Mouse (Mus musculus): ENCODE measurements around the gene Lrba. TPM values are rescaled to one million over a fixed set of nuclear protein-coding genes. Genes with fewer than 3 reads are reported as not detected.
A peak's percentile ranks its signal among the peaks of the same experiment; 100 is the strongest.

Lrba gene
- polyA plus RNA-seq, 1 experiment from 2014 or later = 9.2 TPM

GRCm38 (mm10) chr3:86701163-86701563, 476.7 kb downstream of the Lrba start:
- H3K4me3 ChIP-seq (ENCODE audit: low read depth, low read length) = no peak overlapping the region
- no peak overlapping the region for H3K9ac ChIP-seq (ENCODE audit: low read depth, low read length)
- no peak overlapping the region for H3K4me2 ChIP-seq (ENCODE audit: low read depth, low read length)
- H3K4me1 ChIP-seq (ENCODE audit: control insufficient read depth, insufficient read depth, low read length) = 0 out of 2 replicates have a peak, but pooled peaks cover 7% of the 10 kb centered on the region
- no peaks in the 10 kb centered on the region for H3K9me3 ChIP-seq (ENCODE audit: control insufficient read depth, low read length)
- peak overlapping the region; percentile 46; the same call in 1 of the 2 replicates for H3K27ac ChIP-seq (replicated peaks; ENCODE audit: low read depth, low read length)
- DNase-seq (ENCODE audit: low spot score) (peak; percentile 77), ATAC-seq (ENCODE audit: low read depth) (peak; percentile 91; the same call in 1 of the 2 replicates)
- H3K27me3 ChIP-seq (replicated peaks; ENCODE audit: control insufficient read depth, insufficient read depth, low read length) = no peaks in the 10 kb centered on the region
- WGBS = 0% methylated on average over 1 of the region's 1 CpGs
- H3K36me3 ChIP-seq (ENCODE audit: control insufficient read depth, insufficient read depth, low read length) = no peaks in the 10 kb centered on the region

DNA sequence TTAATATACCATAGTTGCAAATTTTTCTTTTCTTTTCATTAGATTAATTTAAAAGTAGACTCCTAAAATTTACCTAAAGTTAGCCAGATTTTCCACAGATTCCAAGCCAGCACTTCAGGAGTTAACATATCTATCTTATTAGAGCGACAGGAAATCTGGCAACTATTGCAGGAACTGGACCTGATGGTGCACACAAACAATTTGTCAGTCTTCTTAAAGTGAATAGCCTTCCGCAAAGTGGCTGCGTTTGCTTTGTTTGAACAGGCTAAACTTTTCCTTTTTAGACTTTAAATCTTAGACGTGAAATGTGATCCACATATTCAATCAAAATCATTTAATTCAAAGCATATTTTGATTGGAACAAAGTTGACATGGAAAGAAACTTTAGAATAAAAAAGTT, 485.0 kb downstream of the Lrba start:
- Histone ChIP-seq H3K9me3 (ENCODE audit: control insufficient read depth, low read length) (no peaks in the 10 kb centered on the region), H3K4me2 (ENCODE audit: low read depth, low read length) (no peak overlapping the region; the same call in 1 of the 2 replicates), H3K36me3 (ENCODE audit: control insufficient read depth, insufficient read depth, low read length) (no peaks in the 10 kb centered on the region), H3K4me3 (ENCODE audit: low read depth, low read length) (no peak overlapping the region), H3K9ac (ENCODE audit: low read depth, low read length) (no peak overlapping the region), H3K4me1 (ENCODE audit: control insufficient read depth, insufficient read depth, low read length) (no peaks in the 10 kb centered on the region), H3K27ac (replicated peaks; ENCODE audit: low read depth, low read length) (peak overlapping the region; percentile 39), H3K27me3 (replicated peaks; ENCODE audit: control insufficient read depth, insufficient read depth, low read length) (no peaks in the 10 kb centered on the region)
- DNase-seq (ENCODE audit: low spot score) (peak; percentile 70), ATAC-seq (ENCODE audit: low read depth) (no peak)
- 12% methylated on average over 4 of the region's 4 CpGs for WGBS

GRCm38 (mm10) chr3:86711530-86711929, 487.1 kb downstream of the Lrba start:
- H3K27ac ChIP-seq (replicated peaks; ENCODE audit: low read depth, low read length) = 0 out of 2 replicates have a peak overlapping the region, but pooled peaks have one; percentile 25
- ATAC-seq (ENCODE audit: low read depth) (no peak), DNase-seq (ENCODE audit: low spot score) (no peak)
- no peaks in the 10 kb centered on the region for H3K9me3 ChIP-seq (ENCODE audit: control insufficient read depth, low read length)
- H3K4me1 ChIP-seq (ENCODE audit: control insufficient read depth, insufficient read depth, low read length) = no peaks in the 10 kb centered on the region
- 53% methylated on average over 1 of the region's 1 CpGs for WGBS
- H3K36me3 ChIP-seq (ENCODE audit: control insufficient read depth, insufficient read depth, low read length) = no peaks in the 10 kb centered on the region
- no peaks in the 10 kb centered on the region for H3K27me3 ChIP-seq (replicated peaks; ENCODE audit: control insufficient read depth, insufficient read depth, low read length)
- H3K9ac ChIP-seq (ENCODE audit: low read depth, low read length) = no peak overlapping the region
- H3K4me2 ChIP-seq (ENCODE audit: low read depth, low read length) = peak overlapping the region; percentile 34; the same call in 1 of the 2 replicates
- H3K4me3 ChIP-seq (ENCODE audit: low read depth, low read length) = no peak overlapping the region

DNA sequence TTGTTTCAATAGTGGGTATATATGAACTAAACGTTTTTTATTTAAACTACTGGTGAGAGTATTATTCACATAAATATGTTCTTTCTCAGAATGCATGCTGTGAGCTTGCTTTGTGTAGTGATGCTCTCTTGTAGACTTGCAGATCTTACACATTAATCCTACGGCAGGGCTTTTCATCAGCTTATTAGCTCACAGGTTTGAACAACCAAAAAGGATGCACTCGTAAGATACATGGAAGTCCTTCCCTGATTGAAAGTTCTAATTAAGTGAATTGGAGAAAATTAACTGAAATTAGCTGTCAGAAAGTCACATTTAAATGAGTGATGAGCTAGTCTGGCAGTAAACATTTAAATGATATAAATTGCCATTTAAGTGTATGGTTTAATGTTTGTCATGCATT, 488.3 kb downstream of the Lrba start:
- ATAC-seq (ENCODE audit: low read depth) = no peak
- Histone ChIP-seq H3K4me1 (ENCODE audit: control insufficient read depth, insufficient read depth, low read length) (no peaks in the 10 kb centered on the region), H3K36me3 (ENCODE audit: control insufficient read depth, insufficient read depth, low read length) (no peaks in the 10 kb centered on the region), H3K9ac (ENCODE audit: low read depth, low read length) (no peak overlapping the region; the same call in 1 of the 2 replicates), H3K4me3 (ENCODE audit: low read depth, low read length) (no peak overlapping the region), H3K27me3 (replicated peaks; ENCODE audit: control insufficient read depth, insufficient read depth, low read length) (no peaks in the 10 kb centered on the region), H3K9me3 (ENCODE audit: control insufficient read depth, low read length) (no peaks in the 10 kb centered on the region), H3K27ac (replicated peaks; ENCODE audit: low read depth, low read length) (peak overlapping the region; percentile 54; the same call in 1 of the 2 replicates), H3K4me2 (ENCODE audit: low read depth, low read length) (no peak overlapping the region)
- DNase-seq (ENCODE audit: low spot score) = no peak
- WGBS = 54% methylated on average over 3 of the region's 3 CpGs

- ATAC-seq (ENCODE audit: low read depth) (no peak), DNase-seq (ENCODE audit: low spot score) (no peak)
- H3K36me3 ChIP-seq (ENCODE audit: control insufficient read depth, insufficient read depth, low read length) = no peaks in the 10 kb centered on the region
- no peaks in the 10 kb centered on the region for H3K27me3 ChIP-seq (replicated peaks; ENCODE audit: control insufficient read depth, insufficient read depth, low read length)
- H3K27ac ChIP-seq (replicated peaks; ENCODE audit: low read depth, low read length) = 0 out of 2 replicates have a peak overlapping the region, but pooled peaks have one; percentile 44
- no peaks in the 10 kb centered on the region for H3K9me3 ChIP-seq (ENCODE audit: control insufficient read depth, low read length)
- H3K9ac ChIP-seq (ENCODE audit: low read depth, low read length) = no peak overlapping the region
- no peaks in the 10 kb centered on the region for H3K4me1 ChIP-seq (ENCODE audit: control insufficient read depth, insufficient read depth, low read length)
- 50% methylated on average over 2 of the region's 2 CpGs for WGBS
- no peak overlapping the region for H3K4me3 ChIP-seq (ENCODE audit: low read depth, low read length)
- no peak overlapping the region for H3K4me2 ChIP-seq (ENCODE audit: low read depth, low read length)
These were observed 490.0 kb downstream of the Lrba start for GRCm38 (mm10) chr3:86714446-86714845.

DNA sequence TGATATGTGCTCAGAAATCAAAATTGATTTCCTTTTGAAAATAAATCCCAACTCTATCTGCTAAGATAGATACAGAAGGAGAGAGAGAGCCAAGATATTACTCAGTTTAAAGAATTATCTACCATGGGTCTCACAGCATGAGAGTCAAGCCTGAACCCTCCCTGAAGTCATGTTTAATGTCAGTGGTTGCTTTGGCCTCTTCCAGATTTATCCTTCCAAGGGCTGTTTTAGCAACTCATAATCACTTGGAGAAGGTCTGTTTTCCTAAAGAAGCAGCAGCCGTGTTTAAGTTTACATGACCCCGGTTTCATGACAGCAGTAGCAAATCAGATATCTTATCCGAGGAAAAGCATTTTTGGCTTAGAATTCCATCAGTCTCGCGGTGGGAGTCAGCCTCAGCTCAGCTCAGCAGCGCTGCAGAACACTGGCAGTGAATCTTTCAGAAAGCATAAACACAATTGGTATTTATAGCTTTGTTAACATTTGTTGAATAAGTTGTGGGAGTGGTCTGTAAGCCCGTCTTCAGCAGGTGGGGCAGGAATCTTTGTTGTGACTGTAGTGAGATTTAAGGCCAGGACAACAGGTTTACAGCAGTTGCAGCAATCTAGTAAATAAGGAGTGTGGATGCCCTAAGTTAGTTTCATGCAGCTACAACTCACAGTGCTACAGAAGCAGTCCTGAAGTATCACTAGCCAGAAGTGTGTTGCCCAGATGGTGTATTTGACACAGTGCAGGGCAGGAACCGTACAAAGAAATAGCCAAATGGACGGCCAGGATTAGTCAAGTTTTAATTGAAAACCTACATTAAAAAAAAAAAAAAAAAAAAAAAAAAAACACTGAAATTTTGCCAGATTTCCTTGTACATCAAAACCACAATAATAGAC, 499.2 kb downstream of the Lrba start:
- Histone ChIP-seq H3K27me3 (replicated peaks; ENCODE audit: control insufficient read depth, insufficient read depth, low read length) (no peaks in the 10 kb centered on the region), H3K4me3 (ENCODE audit: low read depth, low read length) (no peak overlapping the region), H3K36me3 (ENCODE audit: control insufficient read depth, insufficient read depth, low read length) (no peaks in the 10 kb centered on the region), H3K9me3 (ENCODE audit: control insufficient read depth, low read length) (no peaks in the 10 kb centered on the region), H3K27ac (replicated peaks; ENCODE audit: low read depth, low read length) (peak overlapping the region; percentile 16; the same call in 1 of the 2 replicates), H3K9ac (ENCODE audit: low read depth, low read length) (peak overlapping the region; percentile 37; the same call in 1 of the 2 replicates), H3K4me1 (ENCODE audit: control insufficient read depth, insufficient read depth, low read length) (peaks cover 9% of the 10 kb centered on the region), H3K4me2 (ENCODE audit: low read depth, low read length) (peak overlapping the region; percentile 19; the same call in 1 of the 2 replicates)
- WGBS = 23% methylated on average over 9 of the region's 9 CpGs
- ATAC-seq (ENCODE audit: low read depth) (no peak), DNase-seq (ENCODE audit: low spot score) (peak; percentile 70)

DNA sequence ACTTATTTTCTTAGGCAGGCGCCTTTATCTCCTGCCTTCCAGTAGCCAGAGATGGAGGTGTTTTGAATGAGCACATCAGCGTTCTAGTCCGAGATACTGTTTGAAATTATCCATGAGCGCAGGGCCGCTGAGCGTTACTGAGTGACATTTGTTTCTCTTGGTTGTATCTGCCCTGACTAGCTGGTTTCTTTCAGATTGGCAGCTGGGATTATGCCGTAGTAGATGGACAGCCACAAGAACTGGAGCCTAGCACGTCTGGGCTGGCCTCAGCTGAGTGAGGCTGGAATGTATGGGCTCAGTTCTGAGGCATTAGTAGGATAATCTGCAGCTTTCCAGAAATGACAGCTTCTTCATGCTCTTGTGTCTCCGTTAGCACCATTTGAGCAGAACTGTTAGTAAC, 500.6 kb downstream of the Lrba start:
- Histone ChIP-seq H3K27ac (replicated peaks; ENCODE audit: low read depth, low read length) (no peak overlapping the region), H3K9me3 (ENCODE audit: control insufficient read depth, low read length) (no peaks in the 10 kb centered on the region), H3K27me3 (replicated peaks; ENCODE audit: control insufficient read depth, insufficient read depth, low read length) (no peaks in the 10 kb centered on the region), H3K9ac (ENCODE audit: low read depth, low read length) (no peak overlapping the region), H3K36me3 (ENCODE audit: control insufficient read depth, insufficient read depth, low read length) (no peaks in the 10 kb centered on the region), H3K4me2 (ENCODE audit: low read depth, low read length) (no peak overlapping the region), H3K4me1 (ENCODE audit: control insufficient read depth, insufficient read depth, low read length) (peaks cover 9% of the 10 kb centered on the region), H3K4me3 (ENCODE audit: low read depth, low read length) (no peak overlapping the region)
- 60% methylated on average over 9 of the region's 9 CpGs for WGBS
- ATAC-seq (ENCODE audit: low read depth) (no peak), DNase-seq (ENCODE audit: low spot score) (peak; percentile 29)

- Histone ChIP-seq H3K27me3 (replicated peaks; ENCODE audit: control insufficient read depth, insufficient read depth, low read length) (no peaks in the 10 kb centered on the region), H3K4me3 (ENCODE audit: low read depth, low read length) (no peak overlapping the region), H3K27ac (replicated peaks; ENCODE audit: low read depth, low read length) (no peak overlapping the region), H3K9me3 (ENCODE audit: control insufficient read depth, low read length) (no peaks in the 10 kb centered on the region), H3K4me1 (ENCODE audit: control insufficient read depth, insufficient read depth, low read length) (no peaks in the 10 kb centered on the region; the same call in 1 of the 2 replicates), H3K4me2 (ENCODE audit: low read depth, low read length) (no peak overlapping the region), H3K36me3 (ENCODE audit: control insufficient read depth, insufficient read depth, low read length) (no peaks in the 10 kb centered on the region), H3K9ac (ENCODE audit: low read depth, low read length) (no peak overlapping the region)
- ATAC-seq (ENCODE audit: low read depth) (no peak), DNase-seq (ENCODE audit: low spot score) (no peak)
- WGBS = 75% methylated on average over 3 of the region's 3 CpGs
These were observed 514.4 kb downstream of the Lrba start for GRCm38 (mm10) chr3:86738831-86739230.

Measured in embryonic facial prominence, embryonic 14.5 days (tissue).